Mouse (Mus musculus): ENCODE data around the gene Wtap.
"Not testable (repeated sequence)": the region's sequence is repeated elsewhere in the genome, so short reads cannot be mapped to it uniquely, and the experiment has no call there.

The Wtap gene

DNA sequence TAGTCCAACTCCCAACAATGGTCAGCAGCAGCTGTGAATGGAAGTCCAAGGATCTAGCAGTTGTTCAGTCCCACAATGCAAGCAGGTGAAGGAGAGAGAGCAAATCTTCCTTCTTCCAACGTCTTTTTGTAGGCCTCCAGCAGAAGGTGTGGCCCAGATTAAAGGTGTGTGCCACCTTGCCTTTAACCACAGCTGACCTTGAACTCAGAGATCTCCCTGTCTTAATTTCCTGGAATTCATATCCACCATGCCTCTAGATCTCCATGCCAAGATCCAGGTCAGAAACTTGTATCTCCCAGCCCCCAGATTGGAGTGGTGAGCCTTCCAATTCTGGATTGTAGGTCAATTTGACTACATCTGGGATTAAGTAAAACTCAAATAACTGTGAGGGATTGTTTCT, at the start of gene Wtap:
Gene Wtap, minus strand, starts transcription at position 101 of the 400 bp plus-strand sequence.
- DNase-seq: no peak

DNA sequence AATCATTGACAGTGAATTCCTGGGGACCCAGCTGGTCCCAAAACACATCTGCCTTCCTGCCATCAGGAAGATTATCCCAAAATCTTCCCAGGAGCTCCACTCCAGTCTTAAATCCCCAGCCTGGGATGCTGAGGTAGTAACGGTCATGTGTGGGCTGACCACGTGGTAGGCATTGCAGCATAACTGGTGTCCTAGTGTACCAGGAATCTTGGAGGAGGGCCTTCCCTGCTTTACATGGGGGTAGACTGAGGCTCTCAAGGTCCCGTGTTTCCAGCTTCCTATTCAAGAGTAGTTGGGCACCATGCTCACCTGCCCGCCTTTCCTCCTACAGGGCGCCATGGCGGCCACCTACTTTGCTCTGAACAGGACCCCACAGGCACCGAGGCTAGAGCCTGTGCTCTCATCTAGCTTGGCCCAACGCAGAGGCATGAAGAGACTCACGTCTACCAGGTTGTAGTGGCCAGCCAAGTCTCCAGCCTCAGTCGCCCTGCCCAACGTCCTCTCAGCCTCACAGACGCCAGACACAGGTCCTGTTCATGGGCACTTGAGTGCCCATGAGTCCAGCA, 42.7 kb upstream of the Wtap start:
- not testable (repeated sequence) for DNase-seq

DNA sequence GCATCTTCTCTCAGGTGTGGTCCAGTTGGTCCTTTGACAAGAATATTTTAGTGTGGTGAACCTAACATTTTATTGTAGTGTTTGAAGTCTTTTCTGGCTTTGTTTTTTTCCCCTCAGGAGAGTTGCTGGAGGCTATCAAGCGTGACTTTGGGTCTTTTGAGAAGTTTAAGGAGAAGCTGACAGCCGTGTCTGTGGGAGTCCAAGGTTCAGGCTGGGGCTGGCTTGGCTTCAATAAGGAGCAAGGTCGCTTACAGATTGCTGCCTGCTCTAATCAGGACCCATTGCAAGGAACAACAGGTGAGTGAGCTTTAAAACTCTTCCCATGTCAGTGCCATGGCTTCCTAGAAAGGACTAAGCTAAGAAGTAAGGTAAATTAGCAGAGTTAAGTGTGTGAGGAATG, 19.3 kb upstream of the Wtap start:
- no peak for DNase-seq

DNA sequence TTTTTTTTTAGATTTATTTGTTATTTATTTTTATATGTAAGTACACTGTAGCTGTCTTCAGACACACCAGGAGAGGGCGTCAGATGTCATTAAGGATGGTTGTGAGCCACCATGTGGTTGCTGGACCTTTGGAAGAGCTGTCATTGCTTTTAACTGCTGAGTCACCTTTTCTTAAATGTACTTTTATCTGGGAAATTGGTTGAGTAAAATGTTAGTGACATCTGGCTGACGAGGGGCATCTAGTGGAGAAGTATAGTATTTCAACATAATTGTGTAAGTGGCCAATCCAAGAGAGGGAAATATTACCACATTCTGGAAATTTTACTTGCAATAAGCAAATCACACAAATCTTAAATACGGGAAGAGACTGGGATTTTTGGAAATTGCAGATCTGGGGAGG, 15.9 kb upstream of the Wtap start:
- peak; percentile 75 for DNase-seq

DNA sequence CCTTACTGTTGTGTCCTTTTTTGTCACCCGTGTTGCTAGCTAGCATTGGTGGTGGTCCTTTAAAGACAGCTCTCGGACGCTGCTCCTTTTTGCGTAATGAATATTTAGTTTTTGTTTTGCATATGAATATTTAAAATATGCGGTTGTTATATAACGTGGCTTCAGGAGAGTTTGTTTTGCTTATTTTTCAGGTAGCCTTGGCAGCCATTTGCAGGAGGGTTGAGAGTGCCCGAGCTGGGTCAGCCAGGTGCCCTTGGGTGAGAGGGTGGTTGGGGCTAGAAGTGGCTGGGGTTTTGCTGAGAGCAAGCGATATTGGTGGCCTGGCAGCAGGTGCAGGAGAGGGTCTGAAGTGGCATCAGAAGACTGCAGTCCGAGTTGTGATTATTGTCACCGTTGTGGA, 14.6 kb upstream of the Wtap start:
- DNase-seq: peak; percentile 56

DNA sequence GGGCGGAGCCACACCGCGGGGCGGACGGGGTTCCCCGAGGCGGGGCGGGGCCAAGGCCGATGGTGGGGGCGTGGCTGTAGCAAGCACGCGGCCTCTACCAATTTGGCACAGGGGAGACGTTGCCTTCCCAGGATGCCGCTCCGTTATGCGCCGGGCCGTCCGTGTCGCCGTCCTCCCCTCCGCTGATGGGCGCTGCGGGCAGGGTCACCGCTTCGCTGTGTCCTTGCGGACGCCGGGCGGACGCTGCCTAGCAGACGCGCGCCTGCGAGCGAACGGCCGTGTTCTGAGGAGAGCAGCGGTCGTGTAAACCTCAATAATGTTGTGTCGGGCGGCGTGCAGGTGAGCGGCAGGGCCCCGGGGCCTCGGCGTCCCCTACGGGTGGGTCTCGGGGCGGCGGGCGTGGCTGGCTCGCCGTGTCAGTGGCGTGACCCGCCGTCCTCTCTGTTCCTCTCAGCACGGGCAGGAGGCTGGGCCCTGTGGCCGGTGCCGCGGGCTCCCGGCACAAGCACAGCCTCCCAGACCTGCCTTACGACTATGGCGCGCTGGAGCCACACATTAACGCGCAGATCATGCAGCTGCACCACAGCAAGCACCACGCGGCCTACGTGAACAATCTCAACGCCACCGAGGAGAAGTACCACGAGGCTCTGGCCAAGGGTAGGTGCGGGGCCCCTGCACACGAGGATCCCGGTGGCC, 13.9 kb upstream of the Wtap start:
- peak; percentile 98 for DNase-seq

DNA sequence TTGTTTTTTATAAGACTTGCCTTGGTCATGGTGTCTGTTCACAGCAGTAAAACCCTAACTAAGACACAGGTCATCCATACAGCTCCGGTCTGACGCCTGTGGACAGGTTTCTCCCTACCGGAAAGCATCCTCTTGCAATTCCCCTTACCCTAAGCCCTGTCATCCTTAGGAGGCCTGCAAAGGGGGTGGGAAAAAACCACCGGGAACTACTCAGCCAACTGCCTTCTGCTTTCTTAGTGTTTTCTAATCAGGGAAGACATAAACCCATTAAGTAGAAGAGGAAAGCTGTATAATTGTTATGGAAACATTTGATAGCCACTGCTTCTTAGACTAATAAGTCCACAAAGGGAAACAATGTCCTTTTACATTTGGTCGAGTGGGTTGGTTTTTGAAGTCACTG, 13.0 kb upstream of the Wtap start:
- DNase-seq: no peak

DNA sequence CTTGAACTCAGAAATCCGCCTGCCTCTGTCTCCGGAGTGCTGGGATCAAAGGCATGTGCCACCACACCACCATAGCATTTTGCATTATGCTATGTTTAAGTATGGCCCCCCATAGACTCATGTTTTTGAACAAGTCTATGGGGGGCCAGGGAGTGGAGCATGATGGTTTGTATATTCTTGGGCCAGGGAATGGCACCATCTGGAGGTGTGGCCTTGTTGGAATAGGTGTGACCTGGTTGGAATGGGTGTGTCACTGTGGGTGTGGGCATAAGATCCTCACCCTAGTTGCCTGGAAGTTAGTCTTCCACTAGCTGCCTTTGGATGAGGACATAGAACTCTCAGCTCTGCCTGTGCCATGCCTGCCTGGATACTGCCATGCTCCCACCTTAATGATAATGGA, 12.6 kb upstream of the Wtap start, which contains the start of gene Sod2:
Gene Sod2, plus strand, starts transcription at position 301 of the 400 bp plus-strand sequence.
- not testable (repeated sequence) for DNase-seq

DNA sequence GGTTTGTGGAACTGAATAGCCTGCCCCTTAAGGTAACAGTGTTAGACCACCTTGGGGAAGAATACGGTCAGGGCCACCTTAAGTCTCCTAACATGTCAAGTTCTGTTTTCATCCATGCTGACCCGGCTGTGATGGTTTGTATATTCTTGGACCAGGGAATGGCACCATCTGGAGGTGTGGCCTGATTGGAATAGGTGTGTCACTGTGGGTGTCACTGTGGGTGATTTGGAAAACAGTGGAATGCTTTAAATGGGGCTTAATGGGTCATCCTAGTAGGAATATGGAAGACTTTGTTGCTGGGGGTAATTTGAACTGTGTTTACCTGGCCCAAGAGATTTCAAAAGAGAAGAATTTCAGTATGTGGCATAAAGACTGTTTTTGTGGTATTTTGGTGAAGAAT, 10.5 kb upstream of the Wtap start:
- not testable (repeated sequence) for DNase-seq

DNA sequence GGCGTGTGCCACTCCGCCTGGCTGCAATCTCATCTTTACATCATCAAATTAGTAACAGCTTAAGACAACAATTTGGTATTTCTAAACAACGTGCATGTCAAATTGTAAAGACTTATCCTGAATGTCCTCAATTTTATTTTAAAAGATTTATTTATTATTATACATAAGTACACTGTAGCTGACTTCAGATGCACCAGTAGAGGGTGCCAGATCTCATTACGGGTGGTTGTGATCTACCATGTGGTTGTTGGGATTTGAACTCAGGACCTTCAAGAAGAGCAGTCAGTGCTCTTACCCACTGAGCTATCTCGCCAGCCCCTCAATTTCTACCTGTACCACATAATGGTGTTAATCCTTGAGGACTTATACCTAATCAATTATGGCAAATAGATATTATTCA, 8.3 kb upstream of the Wtap start:
- DNase-seq: not testable (repeated sequence)

DNA sequence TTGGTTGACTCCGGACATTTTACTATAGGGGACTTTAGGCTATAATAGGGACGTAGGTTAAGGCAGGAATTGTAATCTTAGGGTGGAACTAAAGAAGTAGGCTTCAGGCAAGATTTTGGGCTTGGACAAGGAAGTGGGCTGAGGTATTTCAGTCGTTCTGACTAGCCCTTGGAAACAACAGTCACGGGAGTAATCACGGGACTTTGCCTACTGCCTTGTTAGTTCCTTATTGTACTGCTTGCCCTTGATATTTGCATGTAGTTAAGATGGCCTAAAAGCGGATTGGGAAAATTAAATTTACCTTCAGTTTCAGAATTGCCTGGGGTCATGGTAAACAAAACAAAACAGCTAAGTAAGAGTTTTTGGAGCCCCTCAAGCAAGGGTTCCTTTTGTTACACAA, 5.1 kb upstream of the Wtap start:
- DNase-seq: no peak

DNA sequence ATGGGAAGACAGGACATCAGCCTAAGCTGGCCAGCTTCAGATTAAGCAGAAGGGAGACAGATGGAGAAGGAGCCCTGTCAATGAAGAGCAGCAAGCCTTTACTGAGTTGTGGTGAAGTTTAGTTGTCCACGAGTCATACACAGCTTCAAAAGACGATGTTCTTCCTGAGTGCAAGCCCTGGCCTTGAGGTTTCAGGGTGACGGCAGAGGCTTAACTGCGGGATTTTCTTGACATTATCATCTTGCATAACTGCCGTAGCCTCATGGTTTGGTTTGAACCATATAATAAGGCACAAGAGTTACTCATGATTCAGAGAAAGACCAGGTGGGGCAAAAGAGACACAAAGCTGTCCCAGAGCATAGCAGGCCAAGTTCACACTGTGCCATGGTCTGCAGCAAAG, 3.9 kb upstream of the Wtap start:
- no peak for DNase-seq

DNA sequence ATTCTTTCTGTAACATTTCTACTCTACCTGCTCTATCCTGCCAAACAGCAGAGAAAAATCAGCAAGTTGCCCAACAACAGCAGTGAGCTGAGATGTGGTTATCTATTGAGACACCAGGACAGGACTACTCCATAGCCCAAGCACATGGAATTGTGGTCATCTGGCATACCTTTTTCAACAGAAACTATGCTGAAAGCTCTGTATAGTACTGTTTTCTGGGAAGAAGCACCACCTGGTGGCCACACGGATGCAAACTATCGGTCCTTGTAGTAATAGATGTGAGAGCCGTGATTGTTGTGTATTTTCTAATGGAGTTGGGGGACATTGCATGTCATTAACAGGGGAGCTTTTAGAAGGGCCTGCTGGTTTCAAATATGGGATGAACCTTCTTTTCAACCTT, 2.4 kb upstream of the Wtap start:
- peak; percentile 86 for DNase-seq

DNA sequence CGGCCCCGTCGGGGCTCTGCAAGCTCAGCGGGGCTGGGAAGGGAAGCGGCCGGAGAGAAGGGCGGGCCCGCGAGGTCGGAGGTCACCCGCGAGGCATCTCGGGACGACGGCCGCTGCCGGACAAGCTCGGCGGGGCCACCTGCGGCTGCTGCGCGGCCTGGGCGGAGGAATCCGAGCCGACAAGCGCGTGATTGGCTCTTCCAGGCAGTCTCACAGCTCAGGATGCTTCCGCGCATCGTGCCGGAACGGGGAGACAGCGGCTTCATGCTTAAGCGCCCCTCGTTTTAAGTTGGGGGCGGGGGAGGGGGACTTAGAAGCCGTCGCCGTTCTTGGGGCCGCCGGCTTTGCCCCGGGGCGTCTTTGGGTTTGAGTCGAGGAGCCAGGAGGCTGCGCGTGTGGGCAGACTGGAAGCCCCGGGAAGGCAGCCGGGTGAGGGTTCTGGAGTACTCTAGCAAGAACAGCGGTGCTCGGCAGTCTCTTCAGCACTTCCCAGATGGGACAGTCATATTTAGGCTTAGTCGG, 1.4 kb downstream of the Wtap start:
- DNase-seq: peak; percentile 96

DNA sequence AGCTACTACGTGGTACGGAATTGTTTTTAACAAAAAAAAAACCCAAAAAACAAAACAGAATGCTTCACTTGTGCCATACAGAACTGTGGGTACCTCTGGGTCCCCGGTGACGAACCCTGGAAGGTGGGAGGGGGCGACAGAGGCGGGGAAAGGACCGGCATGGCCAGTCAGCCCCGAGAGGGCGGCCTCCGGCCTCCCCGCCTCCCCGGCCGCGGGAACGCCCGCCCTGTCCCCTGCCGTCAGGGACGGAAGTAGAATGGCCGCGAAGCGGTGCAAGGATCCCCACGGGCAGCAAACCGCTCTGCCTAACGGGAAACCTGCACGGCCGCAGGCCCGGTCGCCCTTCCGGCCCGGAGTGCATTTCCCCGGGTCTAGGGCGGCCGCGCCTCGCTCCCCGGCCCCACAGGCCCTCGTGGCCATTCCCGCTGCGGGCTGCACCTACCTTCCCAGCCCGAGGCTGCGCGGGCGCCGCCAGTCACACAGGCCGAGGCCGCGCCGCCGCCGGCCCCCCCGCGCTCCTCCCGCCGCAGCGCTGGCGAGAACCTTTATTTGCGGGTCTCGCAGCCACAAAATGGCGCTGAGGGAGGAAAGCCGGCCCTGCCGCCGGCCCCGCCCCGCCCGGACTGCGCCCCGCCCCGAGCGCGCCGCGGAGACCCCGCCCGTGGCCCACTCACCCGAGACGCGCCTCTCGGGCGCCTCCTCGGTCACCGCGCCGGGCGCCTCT, 2.2 kb downstream of the Wtap start:
- peak; percentile 90 for DNase-seq

DNA sequence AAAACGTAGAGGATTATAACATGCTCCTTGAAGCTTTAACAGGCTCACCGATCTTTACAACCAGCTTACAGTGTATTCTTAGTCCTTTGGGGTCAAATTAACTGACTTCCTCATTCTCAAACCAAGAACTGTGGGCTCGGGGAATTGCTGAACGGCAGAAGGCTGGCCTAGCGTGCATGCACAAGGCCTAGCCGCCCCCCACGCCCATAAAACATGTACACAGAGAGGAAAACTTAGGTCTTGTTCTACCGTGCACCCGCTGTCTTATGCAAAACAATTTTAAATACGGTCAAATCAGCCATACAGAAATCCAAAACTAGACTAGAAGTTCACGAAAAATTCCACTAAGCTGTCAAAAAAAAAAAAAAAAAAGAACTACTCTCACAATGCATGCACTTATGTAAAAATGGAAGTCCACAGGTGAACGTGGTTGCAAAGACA, 2.8 kb downstream of the Wtap start:
- DNase-seq: peak; percentile 60

DNA sequence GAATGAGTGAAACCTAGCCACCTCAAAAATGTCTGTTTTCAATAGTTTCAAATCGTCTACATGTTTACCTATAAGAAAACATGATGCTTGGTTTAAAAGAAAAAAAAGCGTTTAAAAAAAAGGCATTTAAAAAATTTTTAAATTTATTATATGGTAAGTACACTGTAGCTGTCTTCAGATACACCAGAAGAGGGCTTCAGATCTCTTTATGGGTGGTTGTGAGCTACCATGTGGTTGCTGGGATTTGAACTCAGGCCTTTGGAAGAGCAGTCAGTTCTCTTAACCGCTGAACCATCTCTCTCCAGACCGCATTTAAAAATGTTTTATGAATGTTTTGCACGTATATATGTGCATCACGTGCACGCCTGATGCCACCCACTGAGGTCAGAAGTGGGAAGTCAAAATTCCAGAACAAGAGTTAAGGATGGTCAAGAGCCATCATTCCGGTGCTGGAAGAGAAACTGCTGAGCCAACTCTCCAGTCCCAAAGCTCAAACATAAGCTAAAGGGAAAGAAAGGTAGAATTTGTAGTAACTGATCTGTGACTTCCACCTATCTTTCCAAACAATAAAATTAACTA, 3.3 kb downstream of the Wtap start:
- no peak for DNase-seq

DNA sequence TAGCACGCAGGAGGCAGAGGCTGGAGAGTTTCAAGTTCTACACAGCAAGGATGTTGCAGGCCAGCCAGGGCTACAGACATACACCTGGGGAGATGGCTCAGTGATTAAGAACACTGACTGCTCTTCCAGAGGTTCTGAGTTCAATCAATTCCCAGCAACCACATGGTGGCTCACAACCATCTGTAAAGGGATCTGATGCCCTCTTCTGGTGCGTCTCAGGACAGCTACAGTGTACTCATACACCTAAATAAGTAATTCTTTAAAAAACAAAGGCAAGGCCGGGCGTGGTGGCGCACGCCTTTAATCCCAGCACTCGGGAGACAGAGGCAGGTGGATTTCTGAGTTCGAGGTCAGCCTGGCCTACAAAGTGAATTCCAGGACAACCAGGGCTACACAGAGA, 5.9 kb downstream of the Wtap start:
- peak; percentile 50 for DNase-seq

DNA sequence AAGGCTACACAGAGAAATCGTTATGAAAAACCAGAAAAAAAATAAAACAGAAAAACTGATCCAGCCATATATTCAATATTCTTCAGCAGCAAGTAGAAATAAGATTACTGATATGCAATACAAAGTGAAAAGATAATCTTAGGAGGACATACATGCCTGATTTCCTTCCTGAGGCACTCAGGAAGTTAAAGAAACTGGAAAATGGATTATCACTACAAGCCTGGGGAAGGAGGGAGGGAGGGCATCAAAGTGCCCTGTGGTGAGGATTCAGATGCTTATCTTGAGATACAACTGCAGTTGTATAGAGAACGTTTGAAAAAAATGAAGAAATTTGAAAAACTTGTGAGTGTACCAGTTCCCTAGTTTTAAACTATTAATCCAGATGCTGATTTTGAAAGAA, 10.0 kb downstream of the Wtap start:
- no peak for DNase-seq

DNA sequence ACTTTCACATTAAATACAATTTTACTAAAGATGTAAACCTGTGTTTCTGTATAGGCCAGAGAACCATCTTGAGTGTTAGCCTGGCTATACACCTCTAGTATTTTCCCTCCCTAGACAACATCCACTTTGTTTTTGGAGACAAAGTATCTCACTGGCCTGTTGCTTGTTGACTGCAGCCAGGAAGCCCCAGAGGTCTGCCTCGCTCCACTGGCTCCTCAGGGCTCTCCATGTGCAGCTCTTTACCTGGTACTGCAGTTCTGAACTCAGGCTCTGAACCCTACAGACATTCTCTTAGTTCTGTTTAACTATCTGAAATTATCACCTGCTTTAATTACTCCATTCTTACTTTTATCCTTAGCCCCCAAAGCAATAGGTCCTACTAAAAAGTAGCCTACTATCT, 15.4 kb downstream of the Wtap start:
- no peak for DNase-seq

DNA sequence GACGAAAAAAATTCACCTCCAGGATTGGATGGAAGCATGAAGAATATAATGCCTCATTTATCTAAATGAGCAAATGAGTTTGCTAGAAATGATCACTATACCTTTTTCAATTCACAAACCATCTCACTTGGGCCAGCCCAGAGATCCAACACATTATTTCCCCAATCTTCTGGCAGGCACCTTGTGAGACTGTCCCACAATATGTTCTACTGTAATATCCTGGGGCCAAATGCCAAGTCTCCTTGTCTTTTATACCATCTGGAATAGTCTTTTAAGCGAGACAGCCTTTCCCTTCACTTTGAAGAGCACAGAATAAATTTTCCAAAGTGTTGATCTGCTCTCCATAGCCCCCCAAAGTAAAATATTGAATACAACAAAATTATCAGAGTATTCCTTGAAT, 20.1 kb downstream of the Wtap start:
- DNase-seq: no peak

DNA sequence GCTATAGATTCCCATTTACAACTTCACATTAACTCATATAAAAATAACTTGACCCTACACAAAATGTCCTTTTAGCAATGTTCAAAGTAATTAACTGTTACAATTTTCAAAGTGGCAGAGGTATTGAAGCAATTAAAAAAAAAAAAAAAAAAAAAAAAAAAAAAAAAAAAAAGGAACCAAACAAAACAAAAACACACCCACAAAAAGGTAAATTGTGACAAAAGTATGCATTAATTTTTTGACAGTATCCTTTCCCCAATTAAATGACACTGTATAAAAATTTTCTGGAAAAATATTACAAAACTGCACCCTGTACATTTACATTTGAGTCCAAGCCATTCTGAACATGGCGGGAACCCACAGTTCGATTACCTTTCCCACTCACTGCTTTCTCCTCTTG, 26.8 kb downstream of the Wtap start:
- DNase-seq: no peak

DNA sequence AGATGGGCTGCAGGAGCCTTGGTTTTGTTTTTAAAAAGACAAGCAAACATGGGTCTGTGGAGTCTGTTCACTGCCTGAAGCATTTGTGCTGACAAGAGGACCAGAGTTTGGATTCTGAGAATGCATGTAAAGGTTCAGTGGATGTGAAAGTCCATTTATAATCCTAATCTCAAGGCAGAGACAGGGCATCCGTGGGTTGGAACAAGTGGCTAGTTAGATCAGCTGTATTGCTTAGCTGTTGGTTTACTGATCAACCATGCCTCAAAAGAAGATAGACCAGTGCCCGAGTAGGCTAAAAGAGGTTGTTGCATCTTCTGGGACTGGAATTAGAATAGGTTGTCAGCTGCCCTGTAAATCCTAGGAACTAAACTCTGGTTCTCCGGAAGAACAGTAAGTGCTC, 30.5 kb downstream of the Wtap start:
- no peak for DNase-seq
